Mouse (Mus musculus) intestine, embryonic 14.5 days (tissue): ENCODE results near the gene Erlec1. TPM values are rescaled to one million over a fixed set of nuclear protein-coding genes. Genes with fewer than 3 reads are reported as not detected.

Experiments
- ATAC-seq: fragments of 200-750 bp; cut with Nextera tagmentation; replicated peaks from 2 replicates; pipeline ENCODE4 v1.8.0; 2017; ENCODE audit warnings: low read depth, moderate number of reproducible peaks, moderate TSS enrichment, moderate library complexity; ENCODE audit not compliant: low FRiP score, low TSS enrichment
- DNase-seq: peaks from one replicate; pipeline ENCODE4 v3.0.0-alpha.2; 2018; ENCODE audit warnings: low spot score
- H3K27ac ChIP-seq: fragments of 300-500 bp; sonication (generic); 2 replicates; pipeline ENCODE4 v1.5.1; 2014; ENCODE audit warnings: low read depth, mild to moderate bottlenecking, control low read depth
- H3K27me3 ChIP-seq: fragments of 300-500 bp; sonication (generic); replicated peaks from 2 replicates; pipeline ENCODE4 v1.6.1; 2014; ENCODE audit warnings: low read length, control low read depth; ENCODE audit not compliant: control insufficient read depth, insufficient read depth
- H3K36me3 ChIP-seq: fragments of 300-500 bp; sonication (generic); 2 replicates; pipeline ENCODE4 v1.6.1; 2014; ENCODE audit warnings: low read length, control low read depth; ENCODE audit not compliant: control insufficient read depth, insufficient read depth
- H3K4me1 ChIP-seq: fragments of 300-500 bp; sonication (generic); replicated peaks from 2 replicates; pipeline ENCODE4 v1.6.1; 2014; ENCODE audit warnings: low read length, control low read depth, mixed read lengths; ENCODE audit not compliant: control insufficient read depth, insufficient read depth
- H3K4me2 ChIP-seq: fragments of 300-500 bp; sonication (generic); 2 replicates; pipeline ENCODE4 v1.6.1; 2014; ENCODE audit warnings: low read length
- H3K4me3 ChIP-seq: fragments of 300-500 bp; sonication (generic); 2 replicates; pipeline ENCODE4 v1.5.1; 2014; ENCODE audit warnings: low read depth, low read length, control low read depth, mixed read lengths
- H3K9ac ChIP-seq: fragments of 300-500 bp; sonication (generic); 2 replicates; pipeline ENCODE4 v1.6.1; 2014; ENCODE audit warnings: mild to moderate bottlenecking, low read length
- H3K9me3 ChIP-seq: fragments of 300-500 bp; sonication (generic); 2 replicates; pipeline ENCODE4 v1.6.1; 2016; ENCODE audit warnings: low read length, control low read depth; ENCODE audit not compliant: control insufficient read depth
- WGBS: fragments of 180-500 bp; shearing (Covaris S2); extraction: QIAGEN DNeasy Blood & Tissue Kit; methylation state at CpG from one replicate; pipeline ENCODE4 v1.1.7; 2014; 5-methylcytosine and 5-hydroxymethylcytosine counted together
- polyA plus RNA-seq: library from polyadenylated mRNA; unstranded; fragments of >200 nt; fragmentation: Nextera tagmentation; extraction: Ambion mirVana; gene quantifications from 2 replicates; pipeline ENCODE4 v1.2.1, GENCODE M21; 2014

The Erlec1 gene
- polyA plus RNA-seq, 1 experiment from 2014 or later = 13.4 TPM

DNA sequence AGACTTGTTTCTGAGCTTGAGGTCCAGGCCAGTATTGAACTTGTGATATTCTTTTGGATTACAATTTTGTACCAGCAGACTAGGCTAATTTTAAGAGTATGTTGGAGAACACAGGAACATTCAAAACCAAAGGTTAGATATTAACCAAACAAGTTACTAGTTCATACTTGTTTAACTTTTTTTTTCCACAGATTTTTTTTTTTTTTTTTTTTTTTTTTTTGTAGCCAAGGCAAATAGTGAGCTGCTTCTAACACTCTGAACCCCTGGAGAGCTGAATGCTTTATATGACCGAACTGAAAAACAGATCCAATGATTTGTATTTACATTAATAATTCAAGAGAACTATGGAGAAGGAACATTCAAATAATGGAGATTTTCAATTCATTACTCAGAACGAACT is 31.1 kb upstream of the Erlec1 start:
- ATAC-seq = no peak
- Histone ChIP-seq H3K4me3 (peak overlapping the region; percentile 53; the same call in 1 of the 2 replicates), H3K36me3 (no peaks in the 10 kb centered on the region), H3K9me3 (no peaks in the 10 kb centered on the region), H3K9ac (no peak overlapping the region), H3K4me2 (peak overlapping the region; percentile 68), H3K4me1 (peaks cover 4% of the 10 kb centered on the region; the same call in 1 of the 2 replicates), H3K27ac (no peak overlapping the region), H3K27me3 (no peaks in the 10 kb centered on the region)
- WGBS = 47% methylated on average over 2 of the region's 2 CpGs
- DNase-seq = no peak

DNA sequence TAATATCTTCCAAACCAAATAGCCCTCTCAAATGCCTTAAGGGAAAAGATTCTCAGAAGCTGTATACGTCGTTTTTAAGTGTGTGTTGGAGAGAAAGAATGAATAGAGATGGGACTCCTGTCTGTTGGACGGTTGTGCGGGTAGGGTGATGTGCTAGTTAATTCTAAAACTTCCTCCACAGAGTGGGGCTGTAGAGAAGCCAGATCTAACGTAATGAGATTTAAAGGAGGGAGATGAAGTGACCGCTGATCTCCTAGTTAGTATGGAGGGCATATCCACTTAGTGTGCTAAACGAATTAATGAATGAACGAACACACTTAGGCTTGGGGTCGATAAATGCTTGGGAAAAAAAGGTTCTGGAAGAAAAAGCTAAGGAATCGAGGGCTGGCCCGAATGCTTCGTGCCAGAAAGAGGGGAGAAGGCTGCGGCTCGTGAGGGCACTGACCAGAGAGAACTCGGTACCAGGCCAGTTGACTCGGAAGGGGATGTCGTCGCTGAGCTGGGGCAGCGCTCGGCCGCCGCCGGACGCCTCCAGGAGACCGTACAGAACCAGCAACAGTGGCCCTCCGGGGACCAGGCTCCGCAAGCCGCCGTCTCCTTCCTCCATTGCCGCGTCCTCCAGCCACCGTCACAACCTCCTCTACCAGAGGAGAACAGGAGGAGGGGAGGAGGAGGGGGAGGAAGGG is 523 bp downstream of the Erlec1 start:
- DNase-seq (peak; percentile 86), ATAC-seq (peak; percentile 89)
- 1% methylated on average over 20 of the region's 32 CpGs for WGBS
- Histone ChIP-seq H3K4me2 (peak overlapping the region; percentile 76), H3K9me3 (peaks cover 8% of the 10 kb centered on the region; the same call in 1 of the 2 replicates), H3K9ac (peak overlapping the region; percentile 75), H3K4me1 (peaks cover 7% of the 10 kb centered on the region), H3K27ac (peak overlapping the region; percentile 71), H3K4me3 (peak overlapping the region; percentile 82), H3K27me3 (no peaks in the 10 kb centered on the region), H3K36me3 (peaks cover 35% of the 10 kb centered on the region)

DNA sequence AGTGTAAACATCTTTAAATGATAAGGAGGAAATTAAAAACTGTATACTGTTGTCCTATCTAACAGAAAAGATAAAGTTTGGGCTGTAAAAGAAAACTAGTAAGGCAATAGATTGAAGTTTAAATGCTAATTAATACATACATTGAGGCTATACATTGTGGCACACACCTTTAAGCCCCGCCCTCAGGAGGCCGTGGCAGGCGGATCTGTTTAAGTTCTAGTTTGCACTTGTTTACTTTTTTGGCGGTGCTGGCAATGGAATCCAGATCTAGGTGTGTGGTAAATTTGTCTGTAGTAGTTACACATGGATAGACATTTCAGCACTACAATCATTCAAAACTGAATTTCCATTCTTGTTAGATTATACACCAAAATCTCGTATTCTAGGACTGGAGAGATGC is 1.3 kb downstream of the Erlec1 start:
- Histone ChIP-seq H3K9me3 (peaks cover 8% of the 10 kb centered on the region; the same call in 1 of the 2 replicates), H3K36me3 (peaks cover 41% of the 10 kb centered on the region), H3K4me3 (peak overlapping the region; percentile 82), H3K27ac (no peak overlapping the region), H3K4me2 (peak overlapping the region; percentile 76), H3K4me1 (peaks cover 7% of the 10 kb centered on the region), H3K27me3 (no peaks in the 10 kb centered on the region), H3K9ac (peak overlapping the region; percentile 75)
- DNase-seq (no peak), ATAC-seq (no peak)
- WGBS = 43% methylated on average over 5 of the region's 5 CpGs

DNA sequence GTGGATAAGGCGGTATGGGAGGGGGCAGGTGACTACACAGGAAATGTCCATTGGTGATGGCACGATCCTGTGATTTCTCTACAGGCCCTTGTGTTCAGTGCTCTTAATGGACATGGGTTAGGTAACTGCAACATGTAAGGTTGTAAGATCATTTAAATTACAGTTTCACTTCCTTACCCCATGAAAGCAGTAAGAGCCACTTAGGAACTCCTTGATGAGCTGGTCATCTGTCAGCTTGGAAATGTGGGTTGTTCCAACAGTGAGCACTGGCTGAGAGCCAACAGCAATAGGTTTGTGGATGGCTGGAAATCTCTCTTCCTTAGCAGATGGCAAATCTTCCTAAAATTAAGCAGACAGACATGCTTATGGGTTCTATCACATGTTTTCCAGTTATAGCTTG is 10.6 kb downstream of the Erlec1 start:
- H3K36me3 ChIP-seq = peaks cover 88% of the 10 kb centered on the region
- WGBS = 97% methylated on average over 2 of the region's 2 CpGs

DNA sequence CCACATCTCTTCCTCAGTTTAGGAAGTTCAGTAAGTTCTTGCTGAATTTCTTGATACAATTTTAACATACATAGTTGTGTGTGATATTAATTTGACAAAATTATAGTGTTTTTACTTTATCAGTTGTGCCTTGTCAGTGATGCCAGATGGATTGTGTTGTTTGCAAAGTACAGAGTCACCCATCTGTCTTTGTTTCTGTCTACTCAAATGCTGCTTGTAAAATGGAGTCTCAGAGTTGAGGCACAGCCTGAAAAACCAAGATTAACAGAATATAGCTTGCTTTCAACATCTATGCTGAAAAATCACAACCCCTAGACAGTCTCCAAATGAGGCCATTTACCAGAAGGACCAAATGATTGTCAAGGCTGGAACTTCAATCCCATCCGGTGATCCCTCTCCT is 25.6 kb downstream of the Erlec1 start:
- H3K4me1 ChIP-seq = no peaks in the 10 kb centered on the region
- ATAC-seq (no peak), DNase-seq (no peak)
- no peak overlapping the region for H3K4me3 ChIP-seq
- peaks cover 46% of the 10 kb centered on the region for H3K36me3 ChIP-seq
- no peak overlapping the region for H3K9ac ChIP-seq
- H3K4me2 ChIP-seq = no peak overlapping the region
- H3K27ac ChIP-seq = no peak overlapping the region
- no peaks in the 10 kb centered on the region for H3K27me3 ChIP-seq
- 75% methylated on average over 1 of the region's 1 CpGs for WGBS
- no peaks in the 10 kb centered on the region for H3K9me3 ChIP-seq

More for the DNA sequence above, 10.6 kb downstream of the Erlec1 start:
- H3K27me3 ChIP-seq = no peaks in the 10 kb centered on the region
- ATAC-seq (no peak), DNase-seq (no peak)
- no peaks in the 10 kb centered on the region for H3K4me1 ChIP-seq
- no peaks in the 10 kb centered on the region for H3K9me3 ChIP-seq
- no peak overlapping the region for H3K27ac ChIP-seq
- no peak overlapping the region for H3K9ac ChIP-seq
- H3K4me2 ChIP-seq = no peak overlapping the region
- H3K4me3 ChIP-seq = no peak overlapping the region

DNA sequence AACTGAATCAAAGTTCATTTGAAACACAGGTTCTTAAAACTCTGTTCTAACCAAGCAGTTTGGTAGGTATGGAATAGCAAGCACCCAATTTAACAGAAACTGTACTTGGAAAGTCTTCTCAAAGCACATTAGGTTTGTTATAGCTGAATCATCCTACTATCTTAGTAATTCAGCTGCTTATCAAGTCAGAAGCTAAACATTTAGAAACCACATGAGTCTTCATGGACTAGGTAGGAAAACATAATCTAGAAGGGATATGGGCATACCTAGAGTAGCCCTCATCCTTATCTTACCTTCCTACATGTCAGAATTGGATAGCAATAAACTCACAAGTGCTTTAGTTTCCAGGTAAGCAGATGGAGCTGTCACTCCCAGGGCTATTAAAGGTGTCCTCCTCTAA is 26.1 kb downstream of the Erlec1 start:
- H3K4me1 ChIP-seq = no peaks in the 10 kb centered on the region
- DNase-seq = no peak
- no peak overlapping the region for H3K4me3 ChIP-seq
- no peak overlapping the region for H3K4me2 ChIP-seq
- H3K27ac ChIP-seq = no peak overlapping the region
- H3K9ac ChIP-seq = no peak overlapping the region
- ATAC-seq = no peak
- peaks cover 45% of the 10 kb centered on the region for H3K36me3 ChIP-seq
- no peaks in the 10 kb centered on the region for H3K9me3 ChIP-seq
- no peaks in the 10 kb centered on the region for H3K27me3 ChIP-seq

DNA sequence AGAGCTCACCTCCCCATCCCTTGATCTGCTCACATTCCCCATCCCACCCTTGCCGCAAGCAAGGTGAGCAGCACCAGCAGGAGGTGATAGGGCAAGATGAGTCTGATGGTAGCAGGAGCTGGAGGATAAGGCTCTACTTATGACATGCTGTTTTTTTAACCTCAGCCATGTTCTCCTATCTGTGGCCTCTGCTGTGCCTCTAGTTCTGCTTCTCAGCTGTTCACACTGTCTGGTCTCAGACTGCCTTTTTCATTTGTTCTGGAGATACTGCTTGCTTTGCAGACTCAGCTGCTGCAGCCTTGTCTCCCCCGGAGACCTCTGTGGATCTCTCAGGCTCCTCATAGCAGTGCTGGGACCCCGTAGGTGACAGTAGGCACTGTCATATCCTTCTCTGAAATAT is 30.9 kb downstream of the Erlec1 start:
- ATAC-seq = no peak

DNA sequence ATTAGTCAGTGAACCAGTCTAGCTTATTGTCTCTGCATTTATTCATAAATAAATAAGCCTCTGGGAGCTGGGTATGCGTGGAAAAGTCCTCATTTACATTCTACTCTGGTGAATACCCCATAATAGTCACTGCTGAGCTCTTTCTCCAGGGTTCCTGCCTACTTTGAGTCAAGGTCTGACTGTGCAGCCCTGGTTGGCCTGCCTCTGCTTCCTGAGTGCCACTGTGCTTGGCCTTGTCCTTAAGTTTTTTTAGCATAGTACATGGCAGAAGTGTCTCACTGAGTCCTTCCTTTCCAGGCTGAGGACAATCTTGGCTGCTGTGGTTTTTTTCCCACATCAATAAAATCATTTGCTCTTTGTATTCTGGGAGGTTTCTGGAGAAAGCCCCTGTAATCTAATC is 33.5 kb downstream of the Erlec1 start:
- Histone ChIP-seq H3K9ac (no peak overlapping the region), H3K27ac (no peak overlapping the region), H3K9me3 (no peaks in the 10 kb centered on the region), H3K4me2 (no peak overlapping the region), H3K27me3 (no peaks in the 10 kb centered on the region), H3K4me1 (no peaks in the 10 kb centered on the region), H3K36me3 (0 out of 2 replicates have a peak, but pooled peaks cover 3% of the 10 kb centered on the region), H3K4me3 (no peak overlapping the region)
- DNase-seq = no peak
- ATAC-seq = no peak
- 84% methylated on average over 1 of the region's 1 CpGs for WGBS

More for the DNA sequence above, 30.9 kb downstream of the Erlec1 start:
- no peaks in the 10 kb centered on the region for H3K27me3 ChIP-seq
- H3K4me2 ChIP-seq = no peak overlapping the region
- no peak overlapping the region for H3K4me3 ChIP-seq
- H3K9me3 ChIP-seq = no peaks in the 10 kb centered on the region
- 94% methylated on average over 3 of the region's 3 CpGs for WGBS
- H3K27ac ChIP-seq = no peak overlapping the region
- no peak for DNase-seq
- H3K4me1 ChIP-seq = no peaks in the 10 kb centered on the region
- no peak overlapping the region for H3K9ac ChIP-seq
- peaks cover 21% of the 10 kb centered on the region; the same call in 1 of the 2 replicates for H3K36me3 ChIP-seq

DNA sequence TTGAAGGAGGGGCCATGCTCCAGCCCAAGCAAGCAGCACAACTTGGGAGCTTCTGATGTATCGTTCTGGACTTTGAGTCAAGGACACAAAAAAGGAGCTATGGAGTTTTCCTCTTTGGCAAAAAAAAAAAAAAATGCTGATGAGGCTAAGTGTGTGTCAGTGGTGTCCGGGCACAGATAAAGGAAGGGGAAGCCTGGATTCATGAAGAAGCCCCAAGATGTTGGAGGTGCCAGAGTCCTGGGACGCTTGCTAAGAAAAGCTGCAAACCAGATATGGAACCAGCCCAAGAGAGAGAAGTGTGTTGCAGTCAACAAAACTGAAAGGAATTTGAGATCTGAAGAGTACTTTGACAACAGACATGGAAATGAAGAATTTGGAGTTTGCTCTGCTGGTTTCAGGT is 41.8 kb downstream of the Erlec1 start:
- no peaks in the 10 kb centered on the region for H3K27me3 ChIP-seq

More for the DNA sequence above, 41.8 kb downstream of the Erlec1 start:
- Histone ChIP-seq H3K27ac (no peak overlapping the region), H3K36me3 (no peaks in the 10 kb centered on the region), H3K9me3 (no peaks in the 10 kb centered on the region), H3K4me3 (no peak overlapping the region), H3K4me2 (no peak overlapping the region), H3K9ac (no peak overlapping the region), H3K4me1 (no peaks in the 10 kb centered on the region)
- DNase-seq (no peak), ATAC-seq (no peak)
- 92% methylated on average over 3 of the region's 3 CpGs for whole genome bisulfite sequencing
